Mouse (Mus musculus) retina, adult 2 months (tissue): ENCODE results near the gene Atp5f1.
A peak's percentile ranks its signal among the peaks of the same experiment; 100 is the strongest.
"Not testable (repeated sequence)": the region's sequence is repeated elsewhere in the genome, so short reads cannot be mapped to it uniquely, and the experiment has no call there.

Experiments
- DNase-seq: peaks from one replicate; pipeline ENCODE4 v3.0.0-alpha.2; 2012; ENCODE audit warnings: low read depth, low spot score

The Atp5f1 gene

GRCm38 (mm10) chr3:105959999-105960398, at the start of gene Atp5f1:
TSS of gene Atp5f1 (minus strand) at chr3:105960099.
- DNase-seq, result no peak

DNA sequence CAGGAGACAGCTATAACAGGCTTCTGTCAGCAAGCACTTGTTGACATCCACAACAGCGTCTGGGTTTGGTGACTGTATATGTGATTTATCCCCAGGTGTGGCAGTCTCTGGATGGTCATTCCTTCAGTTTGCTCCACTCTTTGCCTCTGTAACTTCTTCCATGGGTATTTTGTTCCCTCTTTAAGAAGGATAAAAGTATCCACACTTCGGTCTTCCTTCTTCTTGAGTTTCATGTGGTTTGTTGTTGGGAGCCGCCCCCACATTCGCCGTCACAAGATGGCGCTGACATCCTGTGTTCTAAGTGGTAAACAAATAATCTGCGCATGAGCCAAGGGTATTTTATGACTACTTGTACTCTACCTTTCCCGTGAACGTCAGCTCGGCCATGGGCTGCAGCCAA, 43.5 kb upstream of the Atp5f1 start:
- DNase-seq, result not testable (repeated sequence)

DNA sequence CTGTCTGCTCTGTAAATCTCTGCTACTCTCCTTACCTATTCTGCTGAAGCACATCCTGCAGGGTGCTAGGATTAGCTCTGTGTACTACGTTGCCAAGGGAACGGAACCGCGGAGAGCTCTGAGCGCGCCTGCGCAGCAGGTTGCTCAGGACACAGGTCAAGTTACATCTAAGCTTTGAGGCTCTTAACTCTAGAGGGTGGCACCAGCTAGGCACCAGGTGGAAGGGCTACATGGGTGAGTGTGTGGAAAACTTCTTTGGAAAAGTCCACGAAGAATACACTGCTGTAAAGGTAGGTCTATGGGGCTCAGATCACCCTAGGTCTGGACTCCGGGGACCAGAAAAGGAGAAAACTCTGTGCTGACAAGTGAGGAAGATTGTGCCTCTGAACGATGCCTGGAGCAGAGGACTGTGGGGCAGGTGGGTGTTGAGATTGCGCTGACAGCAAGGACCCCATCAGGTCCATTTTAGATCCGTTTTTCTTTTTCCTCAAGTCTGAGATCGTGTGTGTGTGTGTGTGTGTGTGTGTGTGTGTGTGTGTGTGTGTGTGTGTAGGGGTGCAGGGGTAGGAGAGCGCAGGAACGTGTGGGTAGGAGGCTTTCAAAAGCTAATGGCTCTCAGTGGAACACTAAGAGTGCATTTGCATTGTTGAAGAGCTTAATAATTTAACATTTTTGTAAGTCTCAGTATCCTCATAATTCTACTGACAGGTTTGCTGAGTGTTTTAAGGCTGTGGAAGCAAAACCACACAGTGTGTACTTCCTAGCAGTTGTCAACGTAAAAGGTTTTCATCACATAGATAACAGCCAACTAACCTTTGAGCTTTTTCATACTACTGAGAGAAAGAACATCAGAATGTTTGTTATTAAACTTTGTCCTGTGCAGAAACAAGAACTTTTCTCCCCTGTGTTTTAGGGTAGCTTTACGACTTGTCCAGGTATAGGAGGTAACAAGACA, 41.8 kb upstream of the Atp5f1 start:
- peak; percentile 65 for DNase-seq

DNA sequence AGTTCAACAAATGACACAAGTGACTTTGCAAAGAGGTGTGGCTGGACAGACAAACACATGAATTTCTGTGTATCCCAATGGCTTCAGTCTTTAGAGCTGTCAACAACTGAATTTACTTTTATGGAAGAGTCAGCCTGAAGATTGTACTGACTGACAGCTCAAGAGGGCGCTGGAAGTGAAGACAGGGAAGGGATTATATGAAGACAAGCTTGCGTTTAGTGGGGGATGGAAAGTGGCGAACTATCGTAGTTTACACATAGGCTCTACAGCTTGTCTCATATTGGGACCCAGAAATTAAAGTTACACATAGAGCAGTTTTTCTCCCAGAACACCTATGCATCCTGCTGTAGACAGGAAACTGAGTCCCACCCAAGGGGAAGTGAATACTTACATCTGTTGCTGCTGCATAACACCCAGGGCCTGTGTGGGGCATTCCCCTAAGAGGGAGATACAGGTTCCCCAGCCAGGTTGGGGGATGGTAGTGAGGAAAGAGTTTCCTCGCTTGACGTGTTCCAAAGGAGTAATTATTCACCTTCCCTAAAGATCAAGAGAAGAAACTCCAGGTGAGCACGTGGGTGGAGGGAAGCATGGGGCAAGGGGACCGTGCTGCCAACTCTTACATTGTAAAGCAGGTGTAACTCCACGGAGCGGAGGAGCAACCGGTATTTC, 40.9 kb upstream of the Atp5f1 start:
- no peak for DNase-seq

- no peak for DNase-seq
Measured at GRCm38 (mm10) chr3:105994730-105995129, 34.8 kb upstream of the Atp5f1 start.

DNA sequence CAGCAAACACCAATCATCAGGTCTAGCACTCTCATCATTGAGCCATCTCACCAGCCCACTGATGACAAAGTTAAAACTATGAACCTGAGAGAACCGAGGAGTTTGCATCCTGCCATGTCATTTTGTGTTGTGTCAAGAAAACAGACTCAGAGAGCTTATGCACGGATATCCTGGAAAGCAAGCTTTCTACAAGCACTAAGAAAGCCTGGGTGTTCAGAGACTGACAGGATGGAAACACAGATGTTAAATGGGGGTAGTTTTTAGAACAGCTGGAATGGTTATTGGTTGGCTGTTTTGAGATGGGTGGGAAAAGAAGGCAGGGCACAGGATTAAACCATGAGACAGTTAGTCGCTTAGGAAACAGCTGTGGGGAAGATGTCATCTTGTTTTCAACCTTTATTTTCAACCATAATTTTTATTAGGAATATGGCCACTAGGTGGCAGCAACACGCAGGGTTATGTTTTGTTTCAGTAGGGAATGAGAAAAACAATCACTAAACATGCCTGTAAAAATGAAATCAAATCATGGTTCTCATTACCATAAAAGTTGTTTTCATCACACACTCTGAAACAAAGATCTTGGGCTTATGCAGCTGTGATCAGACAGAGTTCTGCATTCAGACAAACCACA, 31.9 kb upstream of the Atp5f1 start:
- peak; percentile 29 for DNase-seq

DNA sequence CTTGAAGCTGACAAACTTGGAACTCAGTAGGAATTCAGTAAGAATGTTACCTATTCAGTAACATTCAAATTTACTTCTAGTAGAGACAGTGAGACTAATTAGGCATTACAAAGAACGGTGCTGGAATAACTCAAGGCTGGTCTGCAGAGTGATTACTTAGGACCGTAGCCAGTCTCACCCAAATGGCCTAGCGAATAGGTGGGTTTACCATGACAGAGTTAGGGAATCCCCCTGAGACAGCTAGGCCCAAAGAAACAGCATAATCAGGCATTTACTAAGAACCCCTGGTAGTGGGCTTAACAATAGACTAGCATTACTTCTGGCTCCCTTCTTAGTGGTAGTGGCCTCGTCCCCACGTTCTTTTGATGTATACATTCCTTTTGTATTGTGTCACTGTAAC, 29.7 kb upstream of the Atp5f1 start:
- DNase-seq, result not testable (repeated sequence)

DNA sequence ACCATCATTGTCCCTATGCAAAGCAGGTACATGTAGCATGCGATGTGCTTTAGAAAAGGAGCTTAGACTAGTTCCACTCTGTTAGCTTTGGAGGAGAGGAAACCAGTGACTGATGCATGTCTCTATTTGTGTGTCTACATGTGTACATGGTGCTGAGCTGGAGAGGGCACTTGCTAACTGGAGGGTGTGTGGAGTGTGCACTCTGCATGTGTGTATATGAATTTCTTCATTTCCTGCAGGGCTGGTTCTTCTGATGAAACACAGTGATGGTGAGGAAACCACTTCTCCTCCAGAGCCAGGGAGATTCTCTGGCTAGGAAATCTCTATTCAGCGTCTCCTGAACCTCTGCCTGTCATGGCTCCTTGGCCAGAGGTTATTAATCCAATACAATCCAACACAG, 14.3 kb upstream of the Atp5f1 start:
- DNase-seq, result no peak

DNA sequence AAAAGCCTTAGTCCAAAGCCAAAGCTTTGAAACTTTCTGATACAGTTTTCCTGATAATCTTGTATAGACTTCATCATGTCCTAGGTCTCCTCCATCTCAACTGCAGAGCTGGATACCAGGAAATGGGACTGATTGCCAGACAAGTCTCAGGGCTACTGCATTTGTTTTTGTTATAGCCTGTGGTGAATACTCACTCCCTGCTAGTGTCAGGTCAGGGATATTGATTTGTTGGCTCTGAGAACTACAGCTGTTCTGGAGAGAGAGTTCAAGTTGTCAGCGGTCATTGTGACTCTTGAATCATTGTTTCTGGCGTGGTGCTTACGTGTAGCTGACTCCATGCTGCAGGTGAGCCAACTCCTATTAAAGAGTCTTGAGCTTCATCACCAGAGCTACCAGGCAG, 13.5 kb upstream of the Atp5f1 start, which contains the start of gene Ovgp1:
Gene Ovgp1, plus strand, starts transcription at position 301 of the 400 bp plus-strand sequence.
- DNase-seq, result no peak

- DNase-seq, result no peak
Measured at GRCm38 (mm10) chr3:105971831-105972446, 12.0 kb upstream of the Atp5f1 start.

DNA sequence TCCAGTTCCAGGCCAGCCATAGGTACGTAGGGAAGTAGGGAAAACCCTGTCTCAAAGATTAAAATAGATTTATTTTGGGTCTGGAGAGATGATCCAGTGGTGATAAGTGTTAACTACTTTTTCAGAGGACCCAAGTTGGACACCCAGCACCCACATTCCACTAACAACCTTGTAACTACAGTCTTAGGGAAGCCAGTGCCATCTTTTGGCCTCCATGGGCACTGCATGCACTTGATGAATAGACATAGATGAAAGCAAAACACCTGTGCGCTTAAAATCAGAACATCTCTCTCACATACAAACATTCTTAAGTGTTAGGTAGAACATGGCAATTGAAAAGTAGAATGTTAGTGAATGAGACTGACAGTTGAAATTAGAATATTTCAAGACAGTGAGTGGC, 801 bp upstream of the Atp5f1 start:
- DNase-seq, result no peak

GRCm38 (mm10) chr3:105959585-105959984, 314 bp downstream of the Atp5f1 start:
- no peak for DNase-seq

GRCm38 (mm10) chr3:105958974-105959580, 822 bp downstream of the Atp5f1 start, which contains the start of gene Wdr77:
TSS of gene Wdr77 (plus strand) at chr3:105959369.
- peak; percentile 100 for DNase-seq

DNA sequence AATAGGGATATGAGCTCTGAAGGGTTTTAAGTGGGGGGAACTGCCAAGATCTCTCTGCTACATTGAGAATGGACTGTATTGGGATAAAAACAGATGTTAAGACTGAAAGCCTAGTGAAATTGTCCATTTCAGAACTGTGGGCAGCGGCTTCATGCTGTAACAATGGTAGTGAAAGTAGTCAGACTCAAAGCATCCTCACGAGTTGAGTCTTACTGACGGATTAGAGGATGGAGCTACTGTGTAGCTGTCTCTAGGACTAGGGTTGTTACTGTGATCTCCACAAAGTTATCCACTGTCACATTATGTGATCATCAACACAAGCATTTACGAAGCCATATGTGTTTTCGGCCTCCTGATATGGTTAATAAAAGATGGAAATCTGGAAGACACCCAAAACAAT, 1.7 kb downstream of the Atp5f1 start:
- DNase-seq, result no peak

DNA sequence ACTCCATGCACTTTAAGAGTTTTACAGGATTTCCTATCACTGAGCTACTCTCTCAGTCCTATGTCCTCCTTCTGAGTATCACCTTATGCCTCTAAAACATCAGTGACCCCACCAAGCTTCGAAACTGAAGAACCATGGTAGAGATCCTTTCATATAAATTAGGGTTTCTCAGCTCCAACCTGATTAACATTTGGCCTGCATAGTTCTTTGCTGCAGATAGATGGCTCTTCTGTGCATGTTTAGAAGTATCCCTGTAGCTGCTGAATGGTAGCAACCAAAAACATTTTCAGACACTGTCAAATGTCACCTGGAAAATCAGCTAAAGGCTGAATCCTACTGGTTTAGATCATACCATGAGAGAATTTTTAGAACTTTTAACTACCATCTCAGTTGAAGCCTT, 2.7 kb downstream of the Atp5f1 start:
- no peak for DNase-seq

- DNase-seq, result no peak
Measured at GRCm38 (mm10) chr3:105951348-105951747, 8.6 kb downstream of the Atp5f1 start.

DNA sequence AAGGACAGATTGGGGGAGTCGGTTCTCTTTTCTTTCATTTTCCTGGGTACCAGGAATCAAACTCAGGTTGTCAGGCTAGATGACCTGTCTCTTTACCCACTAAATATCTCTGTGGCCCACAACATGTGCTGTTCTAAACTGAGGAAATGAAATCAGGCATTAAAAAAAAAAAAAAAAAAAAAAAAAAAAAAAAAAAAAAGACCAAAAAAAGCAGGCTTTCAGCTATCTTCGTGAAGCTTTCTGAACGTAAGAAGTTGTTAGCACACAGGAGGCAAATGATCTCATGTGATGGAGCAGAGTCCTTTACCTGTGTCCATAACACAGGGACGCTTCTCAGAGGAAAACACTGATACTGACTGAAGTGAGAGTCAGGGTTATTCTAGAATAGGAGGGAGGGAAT, 23.8 kb downstream of the Atp5f1 start:
- no peak for DNase-seq

- DNase-seq, result no peak
Measured at GRCm38 (mm10) chr3:105935033-105935432, 24.9 kb downstream of the Atp5f1 start.

GRCm38 (mm10) chr3:105933926-105934325, 26.0 kb downstream of the Atp5f1 start:
- DNase-seq, result no peak

DNA sequence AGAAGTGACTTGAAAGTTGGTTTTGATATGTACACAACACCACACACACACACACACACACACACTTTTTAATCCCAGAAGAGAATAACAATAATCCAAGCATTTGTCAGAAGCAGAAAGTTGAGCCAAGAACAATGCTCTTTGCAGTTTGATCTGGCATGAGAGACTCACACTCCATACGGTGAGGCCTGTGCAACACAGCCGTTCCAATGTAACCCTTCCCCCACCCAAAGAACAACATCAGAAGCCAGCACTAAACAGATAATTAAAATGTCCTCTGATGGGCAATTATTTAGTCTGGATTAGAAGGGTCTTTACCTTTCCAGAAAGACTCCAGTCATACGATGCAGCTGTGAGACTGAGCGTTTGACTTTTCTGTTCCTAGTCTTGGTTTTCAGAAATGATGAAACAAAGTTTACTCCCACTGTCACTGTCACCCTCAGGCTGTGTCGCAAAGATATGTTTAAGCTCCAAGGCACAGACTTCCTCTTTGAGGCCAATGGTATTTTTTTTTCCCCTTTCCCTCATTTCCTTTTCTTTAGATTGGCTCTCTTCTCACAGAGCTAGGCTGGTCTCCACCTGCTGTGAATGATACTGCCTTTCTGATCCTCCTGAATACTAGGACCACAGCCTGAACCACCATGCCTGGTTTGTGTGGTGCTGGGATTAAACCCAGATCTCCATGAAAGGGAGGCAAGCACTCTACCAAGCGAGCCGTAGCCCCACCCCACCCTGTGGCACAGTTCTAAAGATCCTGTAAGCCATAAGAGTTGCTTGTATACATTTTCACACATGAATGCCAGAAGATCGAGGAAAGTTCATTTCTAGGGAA, 27.4 kb downstream of the Atp5f1 start, which contains the start of gene I830077J02Rik:
Gene I830077J02Rik, minus strand, starts transcription at position 425 of the 832 bp plus-strand sequence.
- DNase-seq, result no peak
